Comparison of ENCODE assay signal across 7 mouse cellular contexts in the genomic region with DNA sequence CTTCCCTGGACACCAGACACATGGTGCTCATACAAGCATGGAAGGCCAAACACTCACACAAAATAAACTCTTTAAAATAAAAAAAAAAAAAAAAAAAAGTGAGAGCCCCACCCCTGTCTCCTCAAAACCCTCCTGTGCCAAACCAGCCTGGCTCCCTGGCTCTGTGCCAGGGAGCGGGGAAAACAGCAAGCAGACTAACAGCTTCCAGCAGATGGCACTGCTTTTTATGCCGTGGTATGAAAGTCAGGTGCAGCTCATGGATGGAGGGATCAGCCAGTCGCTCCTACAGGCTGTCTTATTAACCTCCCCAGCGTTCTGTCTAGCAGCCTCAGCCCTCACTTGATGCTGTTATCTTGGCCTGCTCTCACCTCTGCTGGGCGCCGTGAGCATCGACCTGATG. TPM values are rescaled to one million over a fixed set of nuclear protein-coding genes. Genes with fewer than 3 reads are reported as not detected.
A peak's percentile ranks its signal among the peaks of the same experiment; 100 is the strongest.
DNase-seq lines count a peak whose midpoint lies in the region; ATAC-seq and TF ChIP-seq lines count a peak whose summit lies in the region.

No protein-coding gene starts in this region.

- intact Hi-C loops in left cerebral cortex, adult 2 months (cut with DNase I) = loop anchor here (5.0 kb wide), 2 partner anchors 61 to 399 kb away; no protein-coding TSS in a partner anchor
- intact Hi-C loops in left cerebral cortex, postnatal 4 days (cut with DNase I) = loop anchor here (10.0 kb wide), 1 partner anchor 314 kb away; no protein-coding TSS in a partner anchor

- no peak overlapping the region for H3K27ac ChIP-seq in left cerebral cortex, adult 2 months
- no peak overlapping the region for H3K27ac ChIP-seq in cerebellum, adult 2 months (ENCODE audit: insufficient read depth, low read length)

- peak; percentile 37 to 64 for DNase-seq in left cerebral cortex, adult 2 months (ENCODE audit: extremely low spot score in 1 of 2, low spot score in 2 of 2)
- no peak for DNase-seq in left cerebral cortex, adult 11 months (ENCODE audit: low spot score)
- DNase-seq in R1 (ENCODE audit: low read depth, low spot score) = peak; percentile 69
- DNase-seq in cerebellum, adult 2 months = peak; percentile 65 to 73
- peak; percentile 80 for DNase-seq in left cerebral cortex, postnatal 4 days
- no peak for DNase-seq in thymus, postnatal 25 days

- peak; percentile 50 for TF ChIP-seq CTCF in left cerebral cortex, adult 2 months (IDR thresholded peaks at IDR 0.05)
- TF ChIP-seq CTCF in cerebellum, adult 2 months (IDR thresholded peaks at IDR 0.05; ENCODE audit: borderline replicate concordance, insufficient read depth, low read depth, low read length) = peak; percentile 64

- peaks cover 5% of the 10 kb centered on the region; the same call in 1 of the 2 replicates for H3K4me1 ChIP-seq in cerebellum, adult 2 months (ENCODE audit: control insufficient read depth, insufficient read depth, low read length)

- no peak overlapping the region for H3K4me3 ChIP-seq in left cerebral cortex, adult 2 months
- H3K4me3 ChIP-seq in cerebellum, adult 2 months (replicated peaks; ENCODE audit: insufficient read depth, low read depth, low read length) = no peak overlapping the region

- ATAC-seq in monocyte, adult 5-6 weeks (replicated peaks; ENCODE audit: insufficient number of reproducible peaks, low FRiP score, low TSS enrichment, poor library complexity, severe bottlenecking) = no peak

- no peak for TF ChIP-seq POLR2A in cerebellum, adult 2 months (IDR thresholded peaks at IDR 0.05; ENCODE audit: borderline replicate concordance, insufficient read depth, low read length)

- no peaks in the 10 kb centered on the region for H3K27me3 ChIP-seq in cerebellum, adult 2 months (ENCODE audit: control insufficient read depth, insufficient read depth, low read length)

- WGBS in cerebellum, adult 2 months = 14% methylated on average over 7 of the region's 7 CpGs

RNA-seq across cellular contexts. Expression of gene Rrp7a, which starts 4.2 kb away (rescaled TPM):
- 100 to 1,000 TPM; 147 to 159 TPM for total RNA-seq in left cerebral cortex, adult 2 months (2021)
- 109 and 114 TPM in 2 replicates for polyA plus RNA-seq in cerebellum, adult 2 months (2012; rRNA removed)
- total RNA-seq in left cerebral cortex, postnatal 4 days (2021) = 100 to 1,000 TPM; 125 to 127 TPM
- total RNA-seq in monocyte, adult 5-6 weeks (2017) = 29.8 to 65.9 TPM (median 55.4 TPM) in 3 replicates

RNA-seq across cellular contexts. Expression of gene Serhl, which starts 29.1 kb away (rescaled TPM):
- total RNA-seq in left cerebral cortex, adult 2 months (2021) = 10 to 100 TPM in 1 of 2 experiments, 1 to 10 TPM in 1; 9.0 to 10.2 TPM
- 16.5 and 19.2 TPM in 2 replicates for polyA plus RNA-seq in cerebellum, adult 2 months (2012; rRNA removed)
- 1 to 10 TPM; 5.1 to 7.3 TPM for total RNA-seq in left cerebral cortex, postnatal 4 days (2021)
- 16.9 to 26.7 TPM (median 20.9 TPM) in 3 replicates for total RNA-seq in monocyte, adult 5-6 weeks (2017)

RNA-seq across cellular contexts. Expression of gene Poldip3, which starts 30.8 kb away (rescaled TPM):
- 10 to 100 TPM; 86.5 to 95.1 TPM for total RNA-seq in left cerebral cortex, adult 2 months (2021)
- 73.3 and 74.1 TPM in 2 replicates for polyA plus RNA-seq in cerebellum, adult 2 months (2012; rRNA removed)
- total RNA-seq in left cerebral cortex, postnatal 4 days (2021) = 10 to 100 TPM; 92.9 to 94.2 TPM
- 122 to 140 TPM (median 123 TPM) in 3 replicates for total RNA-seq in monocyte, adult 5-6 weeks (2017)

RNA-seq across cellular contexts. Expression of gene Cyb5r3, which starts 54.0 kb away (rescaled TPM):
- 10 to 100 TPM; 58.4 to 63.1 TPM for total RNA-seq in left cerebral cortex, adult 2 months (2021)
- polyA plus RNA-seq in cerebellum, adult 2 months (2012; rRNA removed) = 63.5 and 68.6 TPM in 2 replicates
- 100 to 1,000 TPM; 106 TPM for total RNA-seq in left cerebral cortex, postnatal 4 days (2021)
- 58.3 to 66.1 TPM (median 60.8 TPM) in 3 replicates for total RNA-seq in monocyte, adult 5-6 weeks (2017)

Comparison
In these comparisons a context has a peak if more than half of its experiments do, and no peak if none do; other contexts are left out.
1. DNase-seq: peak in left cerebral cortex, adult 2 months (2 of 2), R1 (single experiment), cerebellum, adult 2 months (2 of 2) and left cerebral cortex, postnatal 4 days (single experiment); none in left cerebral cortex, adult 11 months (single experiment) and thymus, postnatal 25 days (single experiment).